Mouse (Mus musculus) CH12.LX (cell line): ENCODE data around the gene Slc45a3.

Experiments used
- CTCF ChIP-seq, 2 experiments: IDR thresholded peaks in 1 of 2; conservative IDR thresholded peaks in 1 of 2; 2 replicates each; pipeline ENCODE4 v1.5.1; 2011 to 2012; ENCODE audit warnings: low read depth in 2 of 2, low read length in 2 of 2, improper control_type of control experiment in 1 of 2, inconsistent platforms in 1 of 2, mild to moderate bottlenecking in 1 of 2, moderate library complexity in 1 of 2
- MAX ChIP-seq: IDR thresholded peaks from 2 replicates; pipeline ENCODE4 v1.6.1; 2011; ENCODE audit warnings: low read length, improper control_type of control experiment

- no peak for TF ChIP-seq MAX
- no peak for TF ChIP-seq CTCF (conservative IDR thresholded peaks at IDR 0.05 in 1 of 2, IDR thresholded peaks at IDR 0.05 in 1 of 2; ENCODE audit: low read depth in 2 of 2, low read length in 2 of 2)
Measured at GRCm38 (mm10) chr1:131970322-131970660, 7.5 kb downstream of the Slc45a3 start.
